Mouse (Mus musculus) erythroid progenitor cell, adult 5-6 weeks (primary cell): ENCODE measurements around the gene Prn. TPM values are rescaled to one million over a fixed set of nuclear protein-coding genes. Genes with fewer than 3 reads are reported as not detected.

Experiments
- ATAC-seq: replicated peaks from 2 replicates; pipeline ENCODE4 v1.8.0; 2016; ENCODE audit warnings: moderate number of reproducible peaks, mild to moderate bottlenecking, moderate TSS enrichment, inconsistent platforms; ENCODE audit not compliant: poor library complexity, low FRiP score, severe bottlenecking
- total RNA-seq, 2 experiments: library from RNA; stranded (forward) in 1 of 2; stranded (reverse) in 1 of 2; fragments of 150-400 nt in 1 of 2; fragments of 186-747, 209-891 nt in 1 of 2; gene quantifications; 2 replicates each; pipeline versions ENCODE4 v1.2.3 to v1.2.4; 2015 to 2017; ENCODE audit warnings: low replicate concordance in 2 of 2

Gene Prn
- total RNA-seq, 2 experiments from 2014 or later = not detected

- no peak for ATAC-seq
Observed at GRCm38 (mm10) chr2:131987950-131988349, 78.2 kb downstream of the Prn start.

- ATAC-seq = no peak
Observed at GRCm38 (mm10) chr2:131988550-131988949, 78.8 kb downstream of the Prn start.

GRCm38 (mm10) chr2:131992487-131992886 lies 82.7 kb downstream of the Prn start:
- ATAC-seq = no peak

GRCm38 (mm10) chr2:131993151-131993550 lies 83.4 kb downstream of the Prn start:
- no peak for ATAC-seq

GRCm38 (mm10) chr2:131993563-131994088 lies 83.9 kb downstream of the Prn start:
- ATAC-seq = no peak

GRCm38 (mm10) chr2:131994971-131995370 lies 85.2 kb downstream of the Prn start:
- no peak for ATAC-seq

GRCm38 (mm10) chr2:131995742-131996141 lies 86.0 kb downstream of the Prn start:
- no peak for ATAC-seq

GRCm38 (mm10) chr2:131996369-131996768 lies 86.6 kb downstream of the Prn start:
- no peak for ATAC-seq

GRCm38 (mm10) chr2:131997356-131997755 lies 87.6 kb downstream of the Prn start:
- no peak for ATAC-seq

- no peak for ATAC-seq
Observed at GRCm38 (mm10) chr2:132001696-132002334, 92.1 kb downstream of the Prn start.

- no peak for ATAC-seq
Observed at GRCm38 (mm10) chr2:132003916-132004315, 94.2 kb downstream of the Prn start.

GRCm38 (mm10) chr2:132004495-132005136 lies 94.9 kb downstream of the Prn start:
- ATAC-seq = no peak

GRCm38 (mm10) chr2:132005445-132005844 lies 95.7 kb downstream of the Prn start:
- no peak for ATAC-seq

Other genes with a start within 250 kb of the Prn start
- not detected in 2 replicates for gene Erv3, start 50.2 kb upstream of the Prn start, total RNA-seq (2015; ENCODE audit: low replicate concordance)
- gene Erv3, start 50.2 kb upstream of the Prn start, total RNA-seq (2017; ENCODE audit: low replicate concordance) = not detected in 2 replicates
- gene Prnp, start within 50 bp of the Prn start, total RNA-seq (2015; ENCODE audit: low replicate concordance) = 139 and 159 TPM in 2 replicates
- 175 and 177 TPM in 2 replicates for gene Prnp, start within 50 bp of the Prn start, total RNA-seq (2017; ENCODE audit: low replicate concordance)
- not detected in 2 replicates for gene Prnd, start 40.9 kb downstream of the Prn start, total RNA-seq (2015; ENCODE audit: low replicate concordance)
- gene Prnd, start 40.9 kb downstream of the Prn start, total RNA-seq (2017; ENCODE audit: low replicate concordance) = 0.38 and 1.8 TPM in 2 replicates
- 9.6 and 9.7 TPM in 2 replicates for gene Rassf2, start 120.3 kb downstream of the Prn start, total RNA-seq (2015; ENCODE audit: low replicate concordance)
- 8.0 and 16.7 TPM in 2 replicates for gene Rassf2, start 120.3 kb downstream of the Prn start, total RNA-seq (2017; ENCODE audit: low replicate concordance)
- gene Slc23a2, start 235.2 kb downstream of the Prn start, total RNA-seq (2015; ENCODE audit: low replicate concordance) = 2.9 and 8.3 TPM in 2 replicates
- gene Slc23a2, start 235.2 kb downstream of the Prn start, total RNA-seq (2017; ENCODE audit: low replicate concordance) = 0.53 and 14.8 TPM in 2 replicates